Mouse (Mus musculus) erythroblast, embryonic 14.5 days (primary cell): Measurements from ENCODE around the gene Myo5c. TPM values are rescaled to one million over a fixed set of nuclear protein-coding genes. Genes with fewer than 3 reads are reported as not detected.

Experiments
- H3K27me3 ChIP-seq: 2 replicates; pipeline ENCODE4 v1.6.1; 2012; ENCODE audit warnings: inconsistent platforms; ENCODE audit not compliant: control insufficient read depth
- H3K36me3 ChIP-seq: 2 replicates; pipeline ENCODE4 v1.6.1; 2012; ENCODE audit warnings: mild to moderate bottlenecking, inconsistent platforms; ENCODE audit not compliant: control insufficient read depth
- H3K4me1 ChIP-seq: 2 replicates; pipeline ENCODE4 v1.6.1; 2012; ENCODE audit warnings: inconsistent platforms; ENCODE audit not compliant: control insufficient read depth
- H3K4me3 ChIP-seq: replicated peaks from 2 replicates; pipeline ENCODE3; 2012; ENCODE audit warnings: moderate library complexity, mild to moderate bottlenecking, inconsistent platforms
- H3K9me3 ChIP-seq: 2 replicates; pipeline ENCODE4 v1.6.1; 2012; ENCODE audit warnings: low read length, inconsistent platforms, mixed read lengths; ENCODE audit not compliant: control insufficient read depth
- GATA1 ChIP-seq: IDR thresholded peaks from 2 replicates; pipeline ENCODE4 v1.6.1; 2012; ENCODE audit warnings: low read length, inconsistent platforms, mixed read lengths
- TAL1 ChIP-seq: IDR thresholded peaks from 3 replicates; pipeline ENCODE4 v1.6.1; 2012; ENCODE audit warnings: low read length, inconsistent platforms, mixed read lengths
- polyA plus RNA-seq: library from polyadenylated mRNA; stranded (reverse); fragments of >175 nt; gene quantifications from 2 replicates; pipeline ENCODE4 v1.2.3, GENCODE M21; 2012

Gene Myo5c
- polyA plus RNA-seq, 1 experiment, result not detected

GRCm38 (mm10) chr9:75214743-75215413 lies 16.9 kb upstream of the Myo5c start:
- TF ChIP-seq TAL1, result no peak
- no peak for TF ChIP-seq GATA1
- Histone ChIP-seq H3K4me1 (no peaks in the 10 kb centered on the region), H3K36me3 (no peaks in the 10 kb centered on the region), H3K4me3 (no peak overlapping the region), H3K9me3 (no peaks in the 10 kb centered on the region), H3K27me3 (no peaks in the 10 kb centered on the region)

DNA sequence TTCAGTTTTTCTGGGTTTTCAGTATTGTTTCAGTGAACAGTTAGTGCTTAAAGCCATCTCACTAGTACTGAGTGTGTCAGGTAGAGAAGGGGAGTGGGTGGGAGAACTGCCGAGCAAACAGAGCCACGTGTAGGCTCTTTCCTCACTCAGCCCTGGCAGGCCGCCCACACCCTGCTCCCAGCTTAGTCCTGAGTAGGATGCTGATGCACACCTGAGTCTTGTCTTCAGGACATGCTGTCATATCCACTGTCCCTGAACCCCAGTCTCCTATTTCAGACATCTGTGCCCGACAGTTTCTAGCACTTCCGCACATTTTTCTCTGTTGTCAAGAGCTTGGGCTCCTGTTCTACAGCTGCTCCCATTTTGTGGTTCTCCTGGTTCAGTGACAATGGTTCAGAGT lies 11.9 kb upstream of the Myo5c start:
- no peaks in the 10 kb centered on the region for H3K4me1 ChIP-seq
- no peaks in the 10 kb centered on the region for H3K27me3 ChIP-seq
- TF ChIP-seq TAL1 (no peak), GATA1 (no peak)
- no peak overlapping the region for H3K4me3 ChIP-seq
- no peaks in the 10 kb centered on the region for H3K9me3 ChIP-seq
- H3K36me3 ChIP-seq, result no peaks in the 10 kb centered on the region

DNA sequence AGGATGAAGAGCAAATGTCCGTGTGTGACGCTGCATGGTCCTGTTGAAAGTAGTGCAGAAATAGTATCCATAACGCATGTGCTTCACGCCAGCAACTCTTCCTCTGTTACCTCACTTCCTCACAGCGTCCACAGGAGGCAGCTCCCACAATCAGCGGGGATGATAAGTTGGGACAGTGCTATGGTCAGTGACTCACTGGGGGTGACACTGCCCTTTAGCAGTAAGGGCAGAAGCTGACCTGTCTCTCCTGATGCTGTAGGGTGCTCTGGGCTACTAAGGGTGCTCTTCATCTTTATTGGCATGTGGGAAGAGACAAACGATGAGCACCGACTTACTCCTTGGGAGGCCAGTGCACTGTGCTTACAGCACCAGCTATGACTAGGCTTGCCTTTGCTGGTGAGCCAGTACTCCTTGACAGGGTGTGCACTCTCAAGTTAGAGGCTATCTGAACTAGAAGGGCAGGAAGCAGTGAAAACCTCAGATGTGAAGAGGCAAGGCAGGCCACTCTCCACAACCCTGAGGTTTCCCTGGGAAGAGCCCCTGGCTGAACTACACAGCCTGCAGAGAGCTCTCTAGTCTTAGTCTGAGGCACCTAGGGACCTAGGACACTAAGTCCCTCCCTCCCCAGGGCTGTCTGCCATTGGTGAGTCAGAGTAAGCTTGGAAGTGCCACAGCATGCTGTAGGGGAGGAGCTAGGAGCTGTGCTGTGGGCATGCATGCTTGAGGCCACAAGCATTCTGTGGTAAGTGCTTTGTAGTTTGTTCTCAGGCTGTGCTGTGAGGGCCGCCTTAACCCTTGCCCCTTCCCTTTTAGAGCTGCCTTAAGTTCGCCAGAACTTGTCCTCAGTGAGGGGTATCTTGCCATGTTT lies 10.2 kb upstream of the Myo5c start:
- Histone ChIP-seq H3K36me3 (no peaks in the 10 kb centered on the region), H3K4me1 (no peaks in the 10 kb centered on the region), H3K9me3 (no peaks in the 10 kb centered on the region), H3K27me3 (no peaks in the 10 kb centered on the region), H3K4me3 (no peak overlapping the region)
- TF ChIP-seq GATA1 (no peak), TAL1 (no peak)

DNA sequence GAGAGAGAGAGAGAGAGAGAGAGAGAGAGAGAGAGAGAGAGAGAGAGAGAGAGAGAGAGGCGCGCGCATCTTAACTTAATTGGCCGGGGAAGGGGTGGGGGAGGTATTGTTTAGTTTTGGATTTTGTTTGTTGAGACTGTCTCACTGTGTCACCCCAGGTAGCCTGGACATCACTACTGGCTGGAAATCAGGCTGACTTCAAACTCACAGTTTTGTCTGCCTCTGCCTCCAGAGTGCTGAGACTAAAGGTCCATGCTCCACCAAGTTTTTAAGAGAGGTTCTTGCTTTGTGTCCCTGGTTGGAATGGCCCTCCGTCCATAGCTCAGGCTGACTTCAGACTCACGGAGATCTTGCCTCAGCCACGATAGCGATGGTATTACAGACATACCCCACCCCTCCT lies 1.0 kb downstream of the Myo5c start:
- H3K9me3 ChIP-seq, result no peaks in the 10 kb centered on the region
- TF ChIP-seq TAL1 (no peak), GATA1 (no peak)
- H3K4me3 ChIP-seq, result no peak overlapping the region
- no peaks in the 10 kb centered on the region for H3K36me3 ChIP-seq
- no peaks in the 10 kb centered on the region for H3K4me1 ChIP-seq
- peaks cover 25% of the 10 kb centered on the region for H3K27me3 ChIP-seq

DNA sequence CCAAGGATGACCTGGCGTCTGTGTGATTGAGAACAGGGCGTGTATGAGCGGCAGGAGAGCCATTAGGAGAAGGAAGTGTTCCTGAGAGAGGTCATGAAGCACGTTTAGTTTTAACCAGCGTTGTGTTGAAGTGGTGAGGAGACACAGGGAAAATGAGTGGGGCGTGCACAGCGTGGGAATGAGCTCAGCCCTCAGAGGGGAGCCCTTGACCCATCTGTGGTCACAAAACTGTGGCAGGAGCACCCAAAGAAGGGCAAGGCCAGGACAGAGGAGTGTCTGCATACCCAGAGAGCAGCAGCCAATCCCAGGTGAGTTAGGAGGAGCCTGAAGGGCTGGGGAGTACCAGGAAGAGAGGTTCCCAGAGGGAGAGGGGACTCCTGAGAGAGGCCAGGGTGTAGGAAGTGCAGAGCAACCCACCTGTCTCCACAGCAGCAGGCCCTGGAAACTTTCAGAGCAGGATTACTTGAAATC lies 2.5 kb downstream of the Myo5c start:
- Histone ChIP-seq H3K9me3 (no peaks in the 10 kb centered on the region), H3K4me3 (no peak overlapping the region), H3K4me1 (no peaks in the 10 kb centered on the region), H3K27me3 (peaks cover 25% of the 10 kb centered on the region), H3K36me3 (no peaks in the 10 kb centered on the region)
- no peak for TF ChIP-seq TAL1
- TF ChIP-seq GATA1, result no peak

DNA sequence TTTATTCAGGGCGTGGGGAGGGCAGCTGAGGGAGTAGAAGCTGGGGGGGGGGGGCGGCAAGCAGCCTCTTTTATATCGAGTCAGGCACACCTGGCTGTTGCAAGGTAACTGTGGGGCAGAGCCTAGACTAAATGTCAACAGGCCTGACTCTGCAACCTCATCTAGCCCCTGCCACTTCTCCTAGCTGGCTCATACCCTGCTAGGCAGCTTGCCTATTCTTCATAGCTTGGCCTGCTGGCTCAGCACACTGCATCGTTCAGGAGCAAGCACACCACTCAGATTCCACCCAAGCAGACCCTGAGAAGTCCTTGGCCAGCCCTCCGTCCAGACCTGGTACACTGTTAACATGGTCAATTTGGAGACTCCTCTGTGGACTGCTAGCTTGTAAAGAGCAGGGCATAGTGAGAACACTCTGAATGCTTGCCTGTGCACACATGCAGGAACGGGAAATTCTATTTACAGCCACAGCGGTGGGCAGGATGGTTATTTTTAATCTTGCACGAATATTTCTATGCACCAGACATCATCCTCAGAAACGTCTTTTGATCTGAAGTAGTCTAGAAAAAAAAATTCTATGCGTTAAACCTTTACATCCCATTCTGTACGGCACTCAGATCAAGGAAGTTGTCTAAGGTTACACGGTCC lies 3.3 kb downstream of the Myo5c start:
- Histone ChIP-seq H3K4me3 (no peak overlapping the region), H3K36me3 (no peaks in the 10 kb centered on the region), H3K27me3 (peaks cover 25% of the 10 kb centered on the region), H3K9me3 (no peaks in the 10 kb centered on the region), H3K4me1 (no peaks in the 10 kb centered on the region)
- TF ChIP-seq TAL1 (no peak), GATA1 (no peak)

DNA sequence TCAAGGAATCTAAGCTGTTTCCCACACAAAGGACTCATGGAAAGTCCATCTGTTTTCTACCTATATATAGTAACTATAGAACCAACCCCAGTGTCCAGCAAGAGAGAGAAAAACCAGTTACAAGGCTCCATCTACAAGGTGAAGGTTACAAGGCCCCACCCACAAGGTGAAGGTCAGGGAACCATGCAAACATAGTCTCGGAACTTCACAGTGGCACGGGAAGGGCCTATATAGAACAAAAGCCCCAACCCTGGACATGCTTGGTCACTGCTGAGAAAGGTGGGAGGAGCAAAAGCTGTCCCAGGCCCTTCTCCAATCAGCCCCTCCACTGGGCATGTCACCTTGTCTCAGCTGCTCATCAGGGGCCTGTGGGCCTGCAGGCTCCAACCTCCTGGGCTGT lies 3.9 kb downstream of the Myo5c start:
- H3K9me3 ChIP-seq, result no peaks in the 10 kb centered on the region
- H3K4me1 ChIP-seq, result no peaks in the 10 kb centered on the region
- H3K4me3 ChIP-seq, result no peak overlapping the region
- no peak for TF ChIP-seq GATA1
- no peak for TF ChIP-seq TAL1
- H3K27me3 ChIP-seq, result peaks cover 25% of the 10 kb centered on the region
- no peaks in the 10 kb centered on the region for H3K36me3 ChIP-seq

DNA sequence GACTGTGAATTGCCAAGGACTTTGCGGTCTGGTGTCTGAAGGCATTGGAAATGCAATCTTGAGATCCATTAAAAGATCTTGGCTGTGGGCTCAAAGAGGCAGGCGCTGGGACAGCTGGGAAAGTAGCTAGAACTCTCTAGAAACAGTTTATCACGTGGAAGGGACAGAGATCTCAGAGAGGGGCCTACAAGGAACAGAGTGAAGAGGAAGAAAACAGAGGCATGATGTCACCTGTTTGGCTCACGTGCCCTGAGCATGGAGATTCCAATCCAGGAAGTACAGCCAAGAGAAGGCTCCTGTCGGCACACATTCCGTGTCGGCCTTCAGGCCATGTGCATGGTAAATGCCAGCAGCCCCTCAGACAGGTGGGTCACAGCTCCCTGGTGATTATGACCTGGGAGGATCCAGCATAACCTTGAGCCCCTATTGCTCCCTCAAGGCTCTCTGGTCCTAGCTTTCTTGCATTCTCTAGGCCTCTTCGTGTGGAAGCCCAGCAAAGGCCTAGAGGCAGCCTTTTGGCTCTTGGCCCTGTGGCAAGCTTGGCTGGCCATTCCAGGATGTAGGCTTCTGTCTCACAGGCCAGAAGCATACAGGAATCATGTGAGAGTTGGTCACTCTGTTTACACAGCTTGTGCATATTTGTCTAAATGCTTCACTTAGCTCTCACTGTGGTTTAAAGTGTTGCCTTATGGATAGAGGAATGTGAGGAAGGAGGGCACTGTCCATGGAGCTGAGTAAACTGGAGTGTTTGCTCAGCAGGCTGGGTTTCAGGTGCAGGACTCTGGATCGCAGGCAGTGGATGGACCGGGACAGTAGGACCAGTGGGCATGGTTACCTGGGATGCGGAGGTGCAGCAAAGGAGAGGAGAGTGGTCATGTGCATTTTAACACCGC lies 4.8 kb downstream of the Myo5c start:
- H3K36me3 ChIP-seq, result no peaks in the 10 kb centered on the region
- no peaks in the 10 kb centered on the region for H3K9me3 ChIP-seq
- no peaks in the 10 kb centered on the region for H3K4me1 ChIP-seq
- no peak overlapping the region for H3K4me3 ChIP-seq
- TF ChIP-seq GATA1 (no peak), TAL1 (no peak)
- H3K27me3 ChIP-seq, result peaks cover 18% of the 10 kb centered on the region
